Mouse (Mus musculus): ENCODE results near the gene Tipin.
"Not testable (repeated sequence)": the region's sequence is repeated elsewhere in the genome, so short reads cannot be mapped to it uniquely, and the experiment has no call there.

Tipin gene

GRCm38 (mm10) chr9:64281105-64281780 lies at the start of gene Tipin:
Gene Tipin (plus strand): TSS chr9:64281581.
- DNase-seq (ENCODE audit: low spot score), result peak; percentile 93

GRCm38 (mm10) chr9:64231674-64232073 lies 49.7 kb upstream of the Tipin start:
- no peak for DNase-seq (ENCODE audit: low spot score)

- DNase-seq (ENCODE audit: low spot score), result peak; percentile 35
Observed at GRCm38 (mm10) chr9:64232257-64232957, 49.0 kb upstream of the Tipin start.

- no peak for DNase-seq (ENCODE audit: low spot score)
Observed at GRCm38 (mm10) chr9:64233656-64234055, 47.7 kb upstream of the Tipin start.

DNA sequence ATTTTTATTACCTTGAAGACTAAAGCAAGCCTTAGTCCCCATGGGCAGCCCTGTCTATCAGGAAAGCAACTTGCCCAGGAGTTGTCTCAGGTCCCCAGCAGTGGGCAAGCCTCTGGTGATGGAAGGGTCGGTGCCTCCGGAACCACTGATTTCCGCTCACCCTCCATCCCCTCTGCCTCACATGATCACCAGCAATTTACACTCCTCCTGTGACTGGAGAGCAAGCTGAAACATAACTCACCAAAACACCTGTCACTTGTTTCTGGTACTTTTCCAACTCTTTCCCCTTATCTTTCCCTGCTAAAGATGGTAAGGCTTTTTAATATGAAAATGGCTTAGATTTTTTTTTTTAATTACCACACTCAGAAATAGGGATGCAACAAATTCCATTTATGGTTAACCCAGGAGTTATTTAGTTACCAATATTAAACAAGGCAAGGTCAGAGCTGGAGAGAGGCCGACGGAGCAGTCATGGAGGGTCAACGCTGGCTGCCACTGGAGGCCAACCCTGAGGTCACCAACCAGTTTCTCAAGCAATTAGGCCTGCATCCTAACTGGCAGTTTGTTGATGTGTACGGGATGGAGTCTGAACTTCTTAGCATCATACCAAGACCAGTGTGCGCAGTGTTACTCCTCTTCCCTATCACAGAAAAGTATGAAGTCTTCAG lies 46.5 kb upstream of the Tipin start, which contains the start of gene Uchl4:
Gene Uchl4, plus strand, starts transcription at position 434 of the 668 bp plus-strand sequence.
- DNase-seq (ENCODE audit: low spot score), result no peak

GRCm38 (mm10) chr9:64236056-64236455 lies 45.3 kb upstream of the Tipin start:
- no peak for DNase-seq (ENCODE audit: low spot score)

DNA sequence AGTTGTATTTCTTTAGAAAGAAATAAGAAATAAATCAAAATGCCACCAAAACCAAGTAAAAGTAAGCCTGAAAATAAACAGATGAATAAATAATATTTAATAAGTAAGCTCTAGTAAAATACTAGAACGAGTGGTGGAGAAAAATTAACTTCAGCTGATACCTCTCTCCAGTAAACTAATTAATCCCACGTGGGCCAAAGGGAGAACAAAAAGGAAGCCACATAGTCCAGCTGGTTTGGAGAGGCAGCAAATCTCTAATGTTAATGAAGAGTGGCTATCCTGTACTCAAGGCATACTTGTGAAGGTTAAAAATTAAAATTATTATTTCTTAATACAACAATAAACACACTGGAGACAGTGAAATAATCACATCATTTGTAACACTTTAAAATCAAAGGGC lies 41.3 kb upstream of the Tipin start:
- DNase-seq (ENCODE audit: low spot score), result no peak

- DNase-seq (ENCODE audit: low spot score), result no peak
Observed at GRCm38 (mm10) chr9:64240681-64241080, 40.7 kb upstream of the Tipin start.

DNA sequence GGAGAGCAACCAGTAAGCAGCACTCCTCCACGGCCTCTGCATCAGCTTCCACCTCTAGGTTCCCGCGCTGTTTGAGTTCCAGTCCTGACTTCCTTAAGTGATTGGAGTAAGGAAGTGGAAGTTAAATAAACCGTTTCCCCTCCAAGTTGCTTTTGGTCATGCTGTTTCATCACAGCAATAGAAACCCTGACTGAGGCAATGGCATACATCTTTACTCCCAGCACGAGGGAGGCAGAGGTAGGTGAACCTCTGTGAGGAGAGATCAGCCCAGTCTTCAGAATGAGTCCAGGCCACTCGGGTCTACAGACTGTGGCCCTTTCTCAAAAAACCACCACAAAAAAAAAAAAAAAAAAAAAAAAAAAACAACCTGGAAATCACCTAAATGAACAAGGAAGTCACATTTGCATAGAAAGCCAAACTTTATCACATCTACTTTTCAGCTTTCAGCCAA lies 39.0 kb upstream of the Tipin start:
- no peak for DNase-seq (ENCODE audit: low spot score)

- DNase-seq (ENCODE audit: low spot score), result no peak
Observed at GRCm38 (mm10) chr9:64249371-64249770, 32.0 kb upstream of the Tipin start.

DNA sequence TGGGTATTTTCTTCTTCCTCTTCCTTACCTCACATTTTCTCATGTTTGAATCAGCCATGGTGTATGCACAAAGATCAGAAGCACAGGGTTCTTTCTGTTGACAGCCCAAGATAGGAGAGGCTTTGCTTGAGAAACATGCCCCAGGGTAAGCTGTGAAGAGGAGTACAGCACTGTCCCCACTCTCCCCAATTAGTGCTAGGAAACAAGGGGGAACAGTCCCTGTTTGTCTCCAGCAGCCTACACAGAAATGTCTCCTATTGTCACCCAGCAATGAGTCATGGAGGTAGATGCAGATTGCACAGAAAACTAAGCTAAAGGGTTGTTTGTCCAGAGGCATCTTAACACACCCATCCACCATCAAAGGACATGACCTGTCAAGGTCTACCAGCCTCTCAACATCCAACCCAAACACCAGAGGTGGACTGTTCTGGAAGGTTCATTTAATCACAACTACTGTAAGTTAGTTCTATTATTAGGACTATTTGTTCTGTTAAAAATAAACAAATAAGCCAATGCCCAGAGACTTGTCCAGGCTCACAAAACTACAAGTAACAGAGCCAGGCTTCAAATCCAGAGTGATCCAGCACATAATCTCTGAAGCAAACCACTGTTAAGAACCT lies 31.2 kb upstream of the Tipin start:
- DNase-seq (ENCODE audit: low spot score), result no peak

GRCm38 (mm10) chr9:64252591-64253020 lies 28.8 kb upstream of the Tipin start:
- DNase-seq (ENCODE audit: low spot score), result peak; percentile 18

- peak; percentile 100 for DNase-seq (ENCODE audit: low spot score)
Observed at GRCm38 (mm10) chr9:64253021-64253904, 28.1 kb upstream of the Tipin start, which contains the start of gene Map2k1. Gene Map2k1 (minus strand): TSS chr9:64253631.

- no peak for DNase-seq (ENCODE audit: low spot score)
Observed at GRCm38 (mm10) chr9:64255422-64255821, 26.0 kb upstream of the Tipin start.

DNA sequence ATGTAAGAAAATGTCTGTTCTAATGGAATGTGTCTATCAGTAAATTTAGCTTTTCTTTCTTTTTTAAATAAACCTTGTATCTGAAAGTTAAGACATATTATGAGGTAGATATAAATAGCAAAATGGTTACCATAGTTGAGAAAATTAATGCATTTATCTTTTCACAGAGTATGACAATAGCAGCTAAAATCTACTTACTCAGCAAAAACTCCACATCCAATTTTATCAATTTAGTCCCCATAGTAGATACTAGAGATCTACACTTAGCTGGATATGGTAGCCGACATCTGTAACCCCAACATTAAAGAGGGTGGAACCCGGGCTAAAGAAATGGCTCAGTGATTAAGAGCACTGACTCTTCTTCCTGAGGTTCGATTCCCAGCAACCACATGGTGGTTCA lies 25.2 kb upstream of the Tipin start:
- no peak for DNase-seq (ENCODE audit: low spot score)

DNA sequence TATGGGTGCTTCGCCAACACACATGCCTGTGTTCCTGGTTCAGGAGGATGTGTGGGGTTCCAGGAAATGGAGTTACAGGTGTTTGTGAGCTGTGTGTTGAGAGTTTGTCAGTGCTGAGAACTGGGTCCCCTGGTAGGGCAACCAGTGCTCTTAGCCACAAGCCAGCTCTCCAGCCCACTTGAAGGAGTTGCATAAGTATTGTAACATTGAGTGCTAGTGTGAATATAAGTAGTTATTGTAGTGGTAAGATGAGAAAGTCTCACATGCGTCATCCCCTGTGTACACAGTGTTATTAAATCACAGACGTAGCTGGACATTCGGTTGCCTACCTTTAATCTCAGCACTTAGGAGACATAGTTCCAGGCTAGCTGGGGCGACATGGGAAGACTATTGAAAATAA lies 21.5 kb upstream of the Tipin start:
- DNase-seq (ENCODE audit: low spot score), result no peak

DNA sequence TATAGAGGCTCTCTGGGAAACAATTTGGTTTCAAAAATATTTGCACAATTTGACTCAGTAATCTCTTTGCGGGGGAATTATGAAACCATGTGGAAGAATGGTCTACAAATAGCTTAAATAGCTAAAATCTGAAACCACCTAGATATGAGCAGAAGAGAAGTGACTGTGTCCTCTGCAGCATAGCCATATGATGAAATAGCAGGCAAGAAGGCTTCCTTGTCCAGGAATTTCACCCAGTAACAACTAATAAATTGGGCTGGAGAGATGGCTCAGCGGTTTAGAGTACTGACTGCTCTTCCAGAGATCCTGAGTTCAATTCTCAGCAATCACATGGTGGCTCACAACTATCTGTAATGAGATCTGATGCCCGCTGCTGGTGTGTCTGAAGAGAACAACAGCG lies 20.4 kb upstream of the Tipin start:
- no peak for DNase-seq (ENCODE audit: low spot score)

GRCm38 (mm10) chr9:64264813-64265212 lies 16.6 kb upstream of the Tipin start:
- DNase-seq (ENCODE audit: low spot score), result no peak

DNA sequence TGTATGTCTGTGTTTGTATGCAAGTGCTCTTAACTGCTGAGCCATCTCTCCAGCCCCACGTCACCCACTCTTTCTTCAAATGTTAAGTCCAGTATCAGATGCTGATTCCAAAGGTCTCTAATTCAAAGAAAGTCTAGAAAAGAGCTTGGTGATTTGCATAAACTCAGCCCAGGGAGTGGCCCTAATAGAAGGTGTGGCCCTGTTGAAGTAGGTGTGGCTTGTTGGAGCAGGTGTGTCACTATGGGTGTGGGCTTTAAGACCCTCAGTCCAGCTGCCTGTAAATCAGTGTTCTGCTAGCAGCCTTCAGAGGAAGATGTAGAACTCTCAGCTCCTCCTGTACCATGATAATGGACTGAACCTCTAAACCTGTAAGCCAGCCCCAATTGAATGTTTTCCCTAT lies 14.2 kb upstream of the Tipin start:
- DNase-seq (ENCODE audit: low spot score), result no peak

DNA sequence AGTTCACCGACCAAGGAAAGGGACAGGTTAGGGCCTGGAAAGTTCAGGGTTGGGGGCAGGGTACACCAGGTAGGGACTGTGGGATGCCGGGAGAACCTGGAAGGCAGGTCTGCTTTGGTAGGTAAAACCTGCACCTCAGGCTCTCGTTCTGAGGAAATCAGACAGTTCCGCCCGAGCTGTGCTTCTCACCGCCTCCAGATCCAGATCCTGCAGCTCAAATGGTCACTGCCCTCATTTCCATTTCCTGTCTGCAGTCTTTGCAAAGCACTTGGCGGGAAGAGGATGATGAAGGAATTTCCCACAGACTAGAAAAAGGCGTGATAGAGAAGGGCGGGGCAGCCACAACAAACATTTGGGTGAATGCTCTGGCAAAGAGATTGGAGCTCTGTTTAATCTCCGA lies 13.2 kb upstream of the Tipin start:
- no peak for DNase-seq (ENCODE audit: low spot score)

GRCm38 (mm10) chr9:64268836-64269235 lies 12.5 kb upstream of the Tipin start:
- DNase-seq (ENCODE audit: low spot score), result not testable (repeated sequence)
